ENCODE assay signal across 8 mouse cellular contexts in the genomic region with DNA sequence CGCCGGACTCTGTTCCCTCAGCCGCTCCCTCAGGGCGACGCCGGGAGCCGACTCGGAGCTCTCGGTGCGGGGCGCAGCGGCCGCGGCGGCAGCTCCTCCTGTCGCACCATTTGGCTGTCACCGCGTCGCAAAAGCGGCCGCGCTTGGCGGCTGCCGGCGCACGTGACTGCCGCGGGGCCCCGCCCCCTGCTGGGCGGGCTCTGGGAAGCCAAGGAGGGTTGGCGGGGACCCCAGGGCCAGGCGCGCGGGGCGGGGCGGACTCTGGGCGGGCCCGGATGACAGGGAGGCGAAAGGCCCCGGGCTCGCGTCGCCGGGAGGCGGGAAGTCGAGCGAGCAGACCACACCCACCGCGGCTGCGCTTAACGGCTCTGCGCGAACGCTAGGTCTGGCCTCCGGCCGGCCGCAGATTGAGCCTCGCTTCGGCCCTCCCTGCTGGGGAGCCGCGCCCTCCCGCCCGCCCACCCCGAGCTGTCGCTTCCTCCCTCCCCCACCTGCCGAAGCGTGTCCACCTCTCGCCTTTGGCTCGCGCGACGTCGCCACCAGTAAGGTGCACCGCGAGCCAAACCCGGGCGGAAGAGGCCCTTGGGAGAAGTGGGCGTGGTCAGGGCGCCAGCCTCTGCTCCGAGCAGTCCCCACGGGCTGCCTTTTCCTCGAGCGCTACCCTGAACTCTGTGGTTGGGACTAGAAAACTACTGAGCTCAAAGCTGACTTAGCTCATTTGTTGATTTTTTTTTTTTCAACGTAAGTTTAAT. TPM values are rescaled to one million over a fixed set of nuclear protein-coding genes. Genes with fewer than 3 reads are reported as not detected.
DNase-seq lines count a peak whose midpoint lies in the region; ATAC-seq and TF ChIP-seq lines count a peak whose summit lies in the region.

TSS of gene Pkn2 (minus strand) at position 133 of the 752 bp plus-strand sequence.

- no peaks in the 10 kb centered on the region for H3K36me3 ChIP-seq in kidney, embryonic 14.5 days (ENCODE audit: control insufficient read depth, insufficient read depth, low read length)
- H3K36me3 ChIP-seq in limb, embryonic 15.5 days, result no peaks in the 10 kb centered on the region

- peak within 1 kb of the TSS; percentile 85 for H3K27ac ChIP-seq in bone marrow macrophage, adult 2 months (ENCODE audit: insufficient read depth, low read depth, low read length)
- peak within 1 kb of the TSS; percentile 83 for H3K27ac ChIP-seq in embryonic fibroblast, embryonic 13.5 days (ENCODE audit: insufficient read depth, low read length)
- peak within 1 kb of the TSS; percentile 97 for H3K27ac ChIP-seq in kidney, embryonic 14.5 days (ENCODE audit: low read depth, low read length)
- H3K27ac ChIP-seq in limb, embryonic 15.5 days, result peak within 1 kb of the TSS; percentile 94

- TF ChIP-seq CTCF in bone marrow macrophage, adult 2 months (IDR thresholded peaks at IDR 0.05; ENCODE audit: low read depth, low read length), result no peak
- TF ChIP-seq CTCF in embryonic fibroblast, embryonic 13.5 days (IDR thresholded peaks at IDR 0.05; ENCODE audit: borderline replicate concordance, insufficient read depth, low read length), result no peak

- peaks cover 6% of the 10 kb centered on the region; the same call in 1 of the 2 replicates for H3K4me1 ChIP-seq in bone marrow macrophage, adult 2 months (ENCODE audit: control insufficient read depth, insufficient read depth, low read length)
- no peaks in the 10 kb centered on the region for H3K4me1 ChIP-seq in embryonic fibroblast, embryonic 13.5 days (ENCODE audit: control insufficient read depth, insufficient read depth, low read length)
- 0 out of 2 replicates have a peak, but pooled peaks cover 3% of the 10 kb centered on the region for H3K4me1 ChIP-seq in kidney, embryonic 14.5 days (ENCODE audit: control insufficient read depth, insufficient read depth, low read length)
- H3K4me1 ChIP-seq in limb, embryonic 15.5 days, result peaks cover 5% of the 10 kb centered on the region

- ATAC-seq in kidney, embryonic 14.5 days (ENCODE audit: low FRiP score, low TSS enrichment), result peak; percentile 99
- ATAC-seq in limb, embryonic 15.5 days (ENCODE audit: insufficient number of reproducible peaks, low FRiP score, low TSS enrichment, low read depth), result peak; percentile 99

- H3K27me3 ChIP-seq in kidney, embryonic 14.5 days (ENCODE audit: control insufficient read depth, insufficient read depth, low read length), result no peaks in the 10 kb centered on the region
- no peaks in the 10 kb centered on the region for H3K27me3 ChIP-seq in limb, embryonic 15.5 days

- peak within 1 kb of the TSS; percentile 74 for H3K4me2 ChIP-seq in kidney, embryonic 14.5 days (replicated peaks; ENCODE audit: low read depth, low read length)
- peak within 1 kb of the TSS; percentile 55 for H3K4me2 ChIP-seq in limb, embryonic 15.5 days

- H3K9ac ChIP-seq in kidney, embryonic 14.5 days (ENCODE audit: low read depth, low read length), result peak within 1 kb of the TSS; percentile 98
- H3K9ac ChIP-seq in limb, embryonic 15.5 days, result peak within 1 kb of the TSS; percentile 98

- WGBS in kidney, embryonic 14.5 days, result under 1% methylated on average over 64 of the region's 84 CpGs
- under 1% methylated on average over 70 of the region's 84 CpGs for WGBS in limb, embryonic 15.5 days

- H3K4me3 ChIP-seq in bone marrow macrophage, adult 2 months (ENCODE audit: insufficient read depth, low read length), result peak within 1 kb of the TSS; percentile 88
- peak within 1 kb of the TSS; percentile 94 for H3K4me3 ChIP-seq in embryonic fibroblast, embryonic 13.5 days (ENCODE audit: insufficient read depth, low read length)
- H3K4me3 ChIP-seq in kidney, embryonic 14.5 days (ENCODE audit: low read length), result peak within 1 kb of the TSS; percentile 100
- peak within 1 kb of the TSS; percentile 100 for H3K4me3 ChIP-seq in limb, embryonic 15.5 days

- DNase-seq in A20 (ENCODE audit: low read depth, low spot score), result peak; percentile 98
- DNase-seq in heart, adult 9 months (ENCODE audit: low spot score in 2 of 2), result peak; percentile 99
- DNase-seq in monocyte, adult 2 months (ENCODE audit: low read depth in 1 of 2, low spot score in 2 of 2), result peak; percentile 97 to 99
- peak; percentile 99 for DNase-seq in spleen, postnatal 36 days (ENCODE audit: low spot score in 2 of 2)

- TF ChIP-seq POLR2A in bone marrow macrophage, adult 2 months (IDR thresholded peaks at IDR 0.05; ENCODE audit: borderline replicate concordance, low read depth, low read length), result no peak
- peak; percentile 71 for TF ChIP-seq POLR2A in embryonic fibroblast, embryonic 13.5 days (IDR thresholded peaks at IDR 0.05; ENCODE audit: low read depth, low read length)

- H3K9me3 ChIP-seq in kidney, embryonic 14.5 days (ENCODE audit: control insufficient read depth, low read length), result no peaks in the 10 kb centered on the region
- H3K9me3 ChIP-seq in limb, embryonic 15.5 days, result no peaks in the 10 kb centered on the region

RNA-seq across cellular contexts. Expression of gene Pkn2, which starts in this region (rescaled TPM):
- polyA plus RNA-seq in bone marrow macrophage, adult 2 months (2012; ENCODE audit: insufficient read depth, insufficient read length, missing spikeins), result 16.8 and 17.3 TPM in 2 replicates
- 64.4 and 75.0 TPM in 2 replicates for polyA plus RNA-seq in embryonic fibroblast, embryonic 13.5 days (2011; ENCODE audit: insufficient read length, low read depth, missing spikeins)
- polyA plus RNA-seq in kidney, embryonic 14.5 days (2014; fragmentation: Nextera tagmentation; extraction: Ambion mirVana), result 56.9 and 57.5 TPM in 2 replicates
- polyA plus RNA-seq in limb, embryonic 15.5 days (2015; fragmentation: Nextera tagmentation; extraction: Ambion mirVana), result 31.7 and 39.0 TPM in 2 replicates

Comparison
In these comparisons a context has a peak if more than half of its experiments do, and no peak if none do; other contexts are left out.
1. Peak in every context shown above with its lines: DNase-seq, ATAC-seq, H3K4me3 ChIP-seq and H3K27ac ChIP-seq.